Mouse (Mus musculus) CH12.LX (cell line): ENCODE data around the gene Atrnl1.

ENCODE experiments used
- CHD1 ChIP-seq: IDR thresholded peaks from 2 replicates; pipeline ENCODE4 v1.6.1; 2012; ENCODE audit warnings: low read depth, low read length, improper control_type of control experiment, inconsistent platforms
- CTCF ChIP-seq, 2 experiments: IDR thresholded peaks in 1 of 2; conservative IDR thresholded peaks in 1 of 2; 2 replicates each; pipeline ENCODE4 v1.5.1; 2011 to 2012; ENCODE audit warnings: low read depth in 2 of 2, low read length in 2 of 2, improper control_type of control experiment in 1 of 2, inconsistent platforms in 1 of 2, mild to moderate bottlenecking in 1 of 2, moderate library complexity in 1 of 2
- IRF4 ChIP-seq: IDR thresholded peaks from 2 replicates; pipeline ENCODE4 v1.6.1; 2014; ENCODE audit warnings: low read depth, mild to moderate bottlenecking, inconsistent platforms, low read length, improper control_type of control experiment
- MAZ ChIP-seq: IDR thresholded peaks from 2 replicates; pipeline ENCODE4 v1.6.1; 2012; ENCODE audit warnings: low read depth, mild to moderate bottlenecking, inconsistent platforms, low read length, improper control_type of control experiment, moderate library complexity

DNA sequence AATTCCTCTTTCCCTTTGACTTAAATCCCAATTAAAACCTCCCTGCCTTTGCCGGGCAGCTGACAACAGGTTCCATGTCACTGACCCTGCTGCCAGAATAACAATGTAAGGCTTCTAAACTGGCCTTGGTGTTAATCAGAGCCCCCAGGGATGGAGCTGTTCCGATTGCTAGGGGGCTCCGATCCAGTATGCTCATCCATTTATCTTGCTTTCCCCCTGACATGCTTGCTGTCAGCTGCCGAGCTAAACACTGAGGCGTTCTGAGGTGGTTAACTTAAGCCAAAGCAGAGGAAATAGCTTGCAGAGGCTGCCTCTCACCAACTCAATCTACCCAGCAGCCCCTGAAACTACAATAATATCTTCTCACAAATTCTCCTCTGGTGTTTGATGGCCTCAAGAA lies 569.9 kb downstream of the Atrnl1 start:
- TF ChIP-seq MAZ (no peak), CTCF (conservative IDR thresholded peaks at IDR 0.05 in 1 of 2, IDR thresholded peaks at IDR 0.05 in 1 of 2; ENCODE audit: low read depth in 2 of 2, low read length in 2 of 2) (no peak), IRF4 (no peak), CHD1 (no peak)
